Mouse (Mus musculus): ENCODE measurements around the gene Pecam1.

- TF ChIP-seq CTCF (IDR thresholded peaks at IDR 0.05; ENCODE audit: extremely low read depth, insufficient read length, insufficient replicate concordance, low read depth, low read length) (no peak), POLR2A (IDR thresholded peaks at IDR 0.05; ENCODE audit: low read depth, low read length) (no peak)
Measured at GRCm38 (mm10) chr11:106675875-106676274, 74.6 kb downstream of the Pecam1 start.

Measured in small intestine, adult 2 months (tissue).